Mouse (Mus musculus): ENCODE measurements around the gene Rab33b.

Gene Rab33b

GRCm38 (mm10) chr3:51511983-51512382, 28.3 kb downstream of the Rab33b start:
- no peak for DNase-seq (ENCODE audit: extremely low spot score)

GRCm38 (mm10) chr3:51517467-51517866, 33.7 kb downstream of the Rab33b start:
- DNase-seq (ENCODE audit: extremely low spot score) = no peak

GRCm38 (mm10) chr3:51517878-51518762, 34.4 kb downstream of the Rab33b start:
- DNase-seq (ENCODE audit: extremely low spot score) = no peak

- no peak for DNase-seq (ENCODE audit: extremely low spot score)
Measured at GRCm38 (mm10) chr3:51518763-51519121, 35.0 kb downstream of the Rab33b start.

GRCm38 (mm10) chr3:51521262-51521661, 37.5 kb downstream of the Rab33b start:
- DNase-seq (ENCODE audit: extremely low spot score) = no peak

- no peak for DNase-seq (ENCODE audit: extremely low spot score)
Measured at GRCm38 (mm10) chr3:51525186-51525785, 41.6 kb downstream of the Rab33b start.

GRCm38 (mm10) chr3:51526891-51527290, 43.2 kb downstream of the Rab33b start:
- DNase-seq (ENCODE audit: extremely low spot score) = no peak

GRCm38 (mm10) chr3:51531473-51532281, 48.0 kb downstream of the Rab33b start:
- no peak for DNase-seq (ENCODE audit: extremely low spot score)

- no peak for DNase-seq (ENCODE audit: extremely low spot score)
Measured at GRCm38 (mm10) chr3:51532282-51532620, 48.5 kb downstream of the Rab33b start.

- no peak for DNase-seq (ENCODE audit: extremely low spot score)
Measured at GRCm38 (mm10) chr3:51533573-51533972, 49.9 kb downstream of the Rab33b start.

GRCm38 (mm10) chr3:51534013-51534412, 50.3 kb downstream of the Rab33b start:
- no peak for DNase-seq (ENCODE audit: extremely low spot score)

GRCm38 (mm10) chr3:51539567-51540408, 56.1 kb downstream of the Rab33b start:
- peak; percentile 78 for DNase-seq (ENCODE audit: extremely low spot score)

GRCm38 (mm10) chr3:51540659-51541058, 56.9 kb downstream of the Rab33b start:
- no peak for DNase-seq (ENCODE audit: extremely low spot score)

- DNase-seq (ENCODE audit: extremely low spot score) = no peak
Measured at GRCm38 (mm10) chr3:51544442-51545128, 60.9 kb downstream of the Rab33b start.

Measured in embryo, embryonic 9.5 days (tissue).